Mouse (Mus musculus) embryonic fibroblast, embryonic 13.5 days (primary cell): ENCODE results near the gene Guf1.

Experiments
- CTCF ChIP-seq: IDR thresholded peaks from 2 replicates; pipeline ENCODE4 v1.5.1; 2011; ENCODE audit warnings: mild to moderate bottlenecking, control low read depth, low read length, moderate library complexity, borderline replicate concordance; ENCODE audit not compliant: insufficient read depth
- POLR2A ChIP-seq: IDR thresholded peaks from 2 replicates; pipeline ENCODE4 v1.6.1; 2011; ENCODE audit warnings: low read depth, mild to moderate bottlenecking, control low read depth, low read length, moderate library complexity

DNA sequence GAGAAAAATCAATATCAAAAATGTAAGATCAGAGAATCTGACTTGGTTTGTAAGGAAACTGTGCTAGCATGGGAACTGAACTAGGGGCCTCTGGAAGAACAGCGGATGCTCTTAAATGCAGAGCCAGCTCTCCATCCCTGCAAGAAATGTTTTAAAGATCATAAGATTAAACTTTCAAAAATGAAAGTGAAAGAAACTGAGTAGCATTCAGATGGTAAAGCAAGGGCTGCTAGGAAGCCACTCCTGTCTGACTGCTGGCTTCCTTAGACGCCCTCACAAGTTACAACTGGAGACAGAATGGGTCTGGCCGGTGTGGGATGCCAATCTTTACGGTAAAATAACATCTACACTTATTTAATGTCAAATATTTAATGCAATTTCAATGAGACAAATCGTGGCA is 34.7 kb upstream of the Guf1 start:
- TF ChIP-seq CTCF, result no peak
- no peak for TF ChIP-seq POLR2A
